Mouse (Mus musculus): Measurements from ENCODE around the gene Ldlrad1. TPM values are rescaled to one million over a fixed set of nuclear protein-coding genes. Genes with fewer than 3 reads are reported as not detected.

The Ldlrad1 gene
- total RNA-seq, 2 experiments from 2014 or later = not detected

- ATAC-seq (replicated peaks; ENCODE audit: low FRiP score, low TSS enrichment, poor library complexity, severe bottlenecking) = no peak
These were observed 2.0 kb upstream of the Ldlrad1 start for GRCm38 (mm10) chr4:107207016-107207415.

GRCm38 (mm10) chr4:107210483-107211097, 1.6 kb downstream of the Ldlrad1 start:
- ATAC-seq (replicated peaks; ENCODE audit: low FRiP score, low TSS enrichment, poor library complexity, severe bottlenecking) = peak; percentile 33

- ATAC-seq (replicated peaks; ENCODE audit: low FRiP score, low TSS enrichment, poor library complexity, severe bottlenecking) = no peak
These were observed 2.5 kb downstream of the Ldlrad1 start for GRCm38 (mm10) chr4:107211465-107211864.

- no peak for ATAC-seq (replicated peaks; ENCODE audit: low FRiP score, low TSS enrichment, poor library complexity, severe bottlenecking)
These were observed 3.0 kb downstream of the Ldlrad1 start for GRCm38 (mm10) chr4:107211936-107212335.

- ATAC-seq (replicated peaks; ENCODE audit: low FRiP score, low TSS enrichment, poor library complexity, severe bottlenecking) = no peak
These were observed 4.5 kb downstream of the Ldlrad1 start for GRCm38 (mm10) chr4:107213279-107214011.

GRCm38 (mm10) chr4:107217574-107217973, 8.6 kb downstream of the Ldlrad1 start:
- peak; percentile 93 for ATAC-seq (replicated peaks; ENCODE audit: low FRiP score, low TSS enrichment, poor library complexity, severe bottlenecking)

- no peak for ATAC-seq (replicated peaks; ENCODE audit: low FRiP score, low TSS enrichment, poor library complexity, severe bottlenecking)
These were observed 12.5 kb downstream of the Ldlrad1 start for GRCm38 (mm10) chr4:107221524-107221923.

GRCm38 (mm10) chr4:107223225-107224204, 14.5 kb downstream of the Ldlrad1 start:
- peak; percentile 90 for ATAC-seq (replicated peaks; ENCODE audit: low FRiP score, low TSS enrichment, poor library complexity, severe bottlenecking)

GRCm38 (mm10) chr4:107226313-107226712, 17.3 kb downstream of the Ldlrad1 start:
- no peak for ATAC-seq (replicated peaks; ENCODE audit: low FRiP score, low TSS enrichment, poor library complexity, severe bottlenecking)

- ATAC-seq (replicated peaks; ENCODE audit: low FRiP score, low TSS enrichment, poor library complexity, severe bottlenecking) = no peak
These were observed 23.2 kb downstream of the Ldlrad1 start for GRCm38 (mm10) chr4:107232219-107232618.

- ATAC-seq (replicated peaks; ENCODE audit: low FRiP score, low TSS enrichment, poor library complexity, severe bottlenecking) = no peak
These were observed 29.3 kb downstream of the Ldlrad1 start for GRCm38 (mm10) chr4:107238253-107238652.

GRCm38 (mm10) chr4:107240196-107240595, 31.2 kb downstream of the Ldlrad1 start:
- ATAC-seq (replicated peaks; ENCODE audit: low FRiP score, low TSS enrichment, poor library complexity, severe bottlenecking) = no peak

- ATAC-seq (replicated peaks; ENCODE audit: low FRiP score, low TSS enrichment, poor library complexity, severe bottlenecking) = no peak
These were observed 34.7 kb downstream of the Ldlrad1 start for GRCm38 (mm10) chr4:107243365-107244333.

- ATAC-seq (replicated peaks; ENCODE audit: low FRiP score, low TSS enrichment, poor library complexity, severe bottlenecking) = no peak
These were observed 36.4 kb downstream of the Ldlrad1 start for GRCm38 (mm10) chr4:107245368-107245767.

- no peak for ATAC-seq (replicated peaks; ENCODE audit: low FRiP score, low TSS enrichment, poor library complexity, severe bottlenecking)
These were observed 37.1 kb downstream of the Ldlrad1 start for GRCm38 (mm10) chr4:107246040-107246439.

- no peak for ATAC-seq (replicated peaks; ENCODE audit: low FRiP score, low TSS enrichment, poor library complexity, severe bottlenecking)
These were observed 38.1 kb downstream of the Ldlrad1 start for GRCm38 (mm10) chr4:107247110-107247509.

GRCm38 (mm10) chr4:107248061-107248460, 39.1 kb downstream of the Ldlrad1 start:
- no peak for ATAC-seq (replicated peaks; ENCODE audit: low FRiP score, low TSS enrichment, poor library complexity, severe bottlenecking)

GRCm38 (mm10) chr4:107249471-107249870, 40.5 kb downstream of the Ldlrad1 start:
- ATAC-seq (replicated peaks; ENCODE audit: low FRiP score, low TSS enrichment, poor library complexity, severe bottlenecking) = no peak

- 0 out of 2 replicates have a peak, but pooled peaks have one; percentile 28 for ATAC-seq (replicated peaks; ENCODE audit: low FRiP score, low TSS enrichment, poor library complexity, severe bottlenecking)
These were observed 41.5 kb downstream of the Ldlrad1 start for GRCm38 (mm10) chr4:107250494-107250893.
